Mouse (Mus musculus) cerebellum, adult 8-10 months (tissue): ENCODE results near the gene Lman2.

Experiments
- DNase-seq: peaks from one replicate; pipeline ENCODE4 v3.0.0; 2022

Gene Lman2

GRCm38 (mm10) chr13:55370234-55370633 lies 7.7 kb upstream of the Lman2 start:
- DNase-seq = no peak

GRCm38 (mm10) chr13:55369531-55370114 lies 7.0 kb upstream of the Lman2 start, which contains the start of gene Rgs14:
TSS of gene Rgs14 (plus strand) at chr13:55369732.
- DNase-seq = no peak

DNA sequence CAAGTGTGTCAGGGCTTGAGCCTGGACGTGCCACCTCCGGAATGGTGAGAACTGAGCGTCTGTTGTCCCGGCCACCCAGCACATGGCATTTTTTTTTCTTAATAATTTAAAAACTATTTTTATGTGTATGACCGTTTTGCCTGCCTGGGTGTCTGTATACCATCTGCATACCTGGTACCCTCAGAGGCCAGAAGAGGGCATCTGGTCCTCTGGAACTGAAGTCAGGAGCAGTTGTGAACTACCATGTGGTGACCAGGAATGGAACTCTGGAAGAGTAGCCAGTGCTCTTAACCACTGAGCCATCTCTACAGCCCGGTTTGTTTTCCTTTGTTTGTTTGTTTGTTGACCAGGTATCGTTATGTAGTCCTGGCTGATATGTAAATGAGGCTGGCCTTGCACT lies 5.8 kb upstream of the Lman2 start:
- no peak for DNase-seq

- no peak for DNase-seq
Observed at GRCm38 (mm10) chr13:55361974-55362452, 570 bp downstream of the Lman2 start.

- DNase-seq = no peak
Observed at GRCm38 (mm10) chr13:55361145-55361544, 1.4 kb downstream of the Lman2 start.

DNA sequence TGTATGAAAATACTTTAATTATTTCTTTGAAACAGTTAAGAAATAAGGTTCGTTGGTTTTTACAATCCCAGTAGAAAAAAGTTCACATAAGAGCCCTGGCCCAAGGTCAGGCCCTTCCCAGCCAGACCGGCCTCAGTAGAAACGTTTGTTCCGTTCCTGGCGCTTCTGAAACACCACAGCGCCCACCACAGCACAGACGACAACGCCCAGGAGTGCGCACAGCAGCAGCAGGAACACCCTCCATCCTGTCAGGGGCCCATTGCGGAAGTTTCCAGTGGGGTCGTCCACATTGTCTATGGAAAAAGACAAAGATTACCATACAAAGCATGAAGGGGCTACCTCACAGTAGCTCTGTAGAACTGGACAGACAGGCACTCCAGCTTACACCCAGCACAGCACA lies 15.8 kb downstream of the Lman2 start:
- DNase-seq = no peak

DNA sequence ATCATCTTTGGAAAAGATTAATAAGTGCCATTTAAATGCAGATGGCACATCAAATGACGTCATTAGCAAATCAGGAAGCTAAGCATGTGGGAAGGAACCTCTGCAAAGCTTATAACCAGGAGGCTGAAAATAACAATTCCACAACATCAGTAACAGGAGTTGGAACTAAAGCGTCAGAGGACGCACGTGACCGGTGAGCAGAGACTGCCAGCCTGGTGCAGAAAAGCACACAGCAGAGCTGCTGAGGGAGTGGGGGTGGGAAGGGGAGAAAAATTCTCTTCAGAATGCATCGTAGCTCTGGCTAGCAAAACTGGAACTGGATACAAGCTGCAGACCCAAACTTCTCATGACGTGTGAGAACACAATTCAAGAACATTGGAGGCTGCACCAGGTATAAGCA lies 18.3 kb downstream of the Lman2 start:
- DNase-seq = no peak

DNA sequence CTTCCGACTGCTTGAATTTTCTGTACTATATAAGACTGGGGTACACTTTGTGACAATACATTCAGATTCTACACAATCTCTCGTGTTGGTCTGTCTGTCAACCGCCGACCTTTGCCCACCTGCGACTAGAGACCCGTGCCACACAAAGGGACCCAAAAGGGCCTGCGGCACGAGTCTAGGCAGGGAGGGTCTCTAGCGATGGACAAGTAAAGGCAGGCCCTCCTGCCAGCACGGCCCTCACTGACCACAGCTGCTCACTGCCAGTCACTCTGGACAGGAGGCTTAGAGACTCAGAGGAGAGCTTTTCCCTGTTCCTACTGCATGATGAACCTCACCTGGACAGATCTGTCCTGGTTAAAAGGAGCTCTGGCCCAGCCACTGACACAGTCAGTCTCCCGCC lies 20.1 kb downstream of the Lman2 start:
- no peak for DNase-seq

DNA sequence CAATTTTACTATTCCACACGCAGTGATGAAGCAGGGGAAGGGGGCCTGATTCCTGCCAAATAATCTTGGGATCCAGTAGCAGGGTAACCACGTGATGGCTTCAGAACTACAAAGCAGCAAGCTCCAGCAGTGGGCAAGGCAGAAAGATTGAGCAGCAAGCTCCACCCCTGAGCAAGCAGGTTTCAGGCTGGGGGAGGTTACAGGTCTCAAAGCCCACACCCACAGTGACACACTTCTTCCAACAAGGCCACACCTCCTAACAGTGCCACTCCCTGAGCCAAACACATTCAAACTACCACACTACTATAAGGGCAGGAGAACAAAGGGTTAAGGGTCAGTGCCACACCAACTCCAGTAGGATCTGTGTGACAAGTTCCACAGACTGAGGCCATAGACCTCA lies 23.3 kb downstream of the Lman2 start:
- no peak for DNase-seq

GRCm38 (mm10) chr13:55338131-55339054 lies 24.2 kb downstream of the Lman2 start:
- DNase-seq = no peak

DNA sequence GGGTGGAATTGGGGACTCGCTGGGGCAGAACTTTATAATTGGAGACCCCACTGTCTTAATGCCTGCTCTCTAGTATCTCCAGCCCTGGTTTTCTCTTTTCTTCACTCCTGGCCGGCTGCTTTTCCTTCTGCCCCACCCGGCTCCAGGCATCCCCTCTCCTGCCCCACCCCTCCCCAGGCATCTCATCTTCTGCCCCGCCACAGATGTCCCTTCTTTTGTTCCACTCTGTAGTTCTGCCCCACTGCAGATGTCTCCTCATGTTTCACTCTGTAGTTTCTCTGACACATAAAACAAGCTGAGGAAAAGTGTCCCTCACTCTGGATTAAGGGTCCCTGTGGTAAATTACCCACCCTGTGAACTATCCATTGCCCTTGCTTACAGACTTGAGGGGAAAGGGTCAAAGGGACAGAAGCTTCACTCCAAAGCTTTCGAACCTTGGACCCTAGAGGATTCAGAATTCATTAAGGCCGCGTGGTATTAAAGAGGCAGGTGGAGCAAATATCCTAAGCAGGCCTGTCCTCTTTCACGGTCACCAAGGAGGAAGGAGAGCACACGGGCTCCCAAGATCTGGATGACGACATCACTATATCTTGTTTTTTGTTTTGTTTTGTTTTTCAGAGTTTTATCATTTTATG lies 25.1 kb downstream of the Lman2 start:
- no peak for DNase-seq

GRCm38 (mm10) chr13:55335701-55336100 lies 26.9 kb downstream of the Lman2 start:
- DNase-seq = no peak

- DNase-seq = no peak
Observed at GRCm38 (mm10) chr13:55332331-55332730, 30.3 kb downstream of the Lman2 start.

DNA sequence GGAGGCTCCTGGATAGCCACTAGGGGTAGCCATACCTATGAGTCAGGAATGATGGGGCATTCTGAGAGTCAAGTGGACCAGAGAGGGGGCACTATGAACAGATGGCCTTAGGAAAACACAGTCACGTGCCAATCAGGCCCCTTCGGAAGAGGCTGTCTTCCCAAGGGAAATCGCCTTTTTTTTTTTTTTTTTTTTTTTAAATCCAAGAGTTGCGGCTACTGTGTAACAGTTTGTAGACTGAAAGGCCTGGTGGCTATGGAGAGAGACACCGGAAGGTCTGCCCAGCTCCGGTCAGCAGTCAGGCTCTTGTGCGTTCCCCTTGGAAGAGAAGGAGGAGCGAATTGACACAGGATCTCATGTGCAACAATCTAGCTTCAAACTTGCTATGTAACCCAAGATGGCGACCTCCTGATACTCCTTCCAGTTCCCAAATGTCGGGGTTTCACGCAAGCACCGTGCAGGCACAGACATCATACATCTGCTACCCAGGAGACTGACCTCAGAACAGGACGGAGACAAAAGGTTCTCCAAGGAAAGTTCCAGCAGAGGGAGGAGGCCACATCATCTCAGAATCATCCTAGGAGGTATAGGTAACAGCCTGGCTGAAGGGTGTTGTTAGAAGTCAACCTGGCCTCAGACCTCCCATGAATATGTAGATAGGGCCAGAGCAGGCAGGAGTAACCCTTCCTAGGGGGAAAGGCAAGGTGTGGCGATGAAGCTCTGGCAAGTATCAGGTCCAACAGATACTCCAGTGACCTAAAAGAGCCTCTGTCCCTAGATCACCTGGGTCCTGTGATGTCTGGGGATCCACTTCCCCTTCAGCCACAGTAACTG lies 31.8 kb downstream of the Lman2 start:
- DNase-seq = no peak

GRCm38 (mm10) chr13:55329683-55330566 lies 32.7 kb downstream of the Lman2 start, which contains the start of gene Mxd3:
TSS of gene Mxd3 (minus strand) at chr13:55329823.
- DNase-seq = peak; percentile 65

- no peak for DNase-seq
Observed at GRCm38 (mm10) chr13:55329109-55329682, 33.4 kb downstream of the Lman2 start.

DNA sequence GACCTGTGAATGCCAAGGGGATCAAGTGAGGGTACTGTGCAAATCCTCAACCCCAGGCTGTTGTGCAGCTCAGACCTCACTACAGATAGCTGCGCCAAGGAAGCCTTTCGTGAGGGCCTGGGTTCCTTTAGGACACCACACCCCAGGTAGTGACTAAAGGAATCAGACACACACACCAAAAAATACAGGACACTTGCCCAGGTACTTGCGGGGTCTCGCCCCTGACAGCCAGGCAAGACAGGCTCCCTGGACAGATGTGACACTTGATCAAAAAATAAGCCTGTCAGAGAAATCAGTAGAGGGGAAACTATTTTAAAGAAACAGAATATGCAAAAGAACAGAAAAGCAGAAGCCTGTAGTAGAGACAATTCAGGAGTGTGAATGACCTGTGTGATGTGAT lies 33.9 kb downstream of the Lman2 start:
- no peak for DNase-seq

DNA sequence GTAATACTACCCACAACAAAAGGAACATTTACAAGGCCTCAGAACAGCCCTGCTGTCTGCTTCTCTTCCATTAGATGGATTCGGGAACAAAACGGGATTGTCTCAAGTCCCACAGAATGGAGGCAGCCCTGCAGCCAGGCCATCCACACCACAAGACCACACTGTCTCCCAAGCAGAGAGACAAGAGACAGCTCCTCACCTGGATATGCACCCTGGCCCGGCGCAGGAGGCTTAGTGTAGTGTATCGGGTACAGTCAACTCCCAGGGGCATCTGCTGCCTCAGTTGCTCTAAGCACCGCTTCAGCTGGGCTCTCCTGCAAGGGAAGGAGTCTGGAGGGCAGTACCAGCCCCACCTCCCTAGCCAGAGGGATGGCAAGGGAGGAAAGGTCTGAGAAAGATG lies 34.4 kb downstream of the Lman2 start:
- no peak for DNase-seq

GRCm38 (mm10) chr13:55327633-55328032 lies 35.0 kb downstream of the Lman2 start:
- peak; percentile 78 for DNase-seq

- no peak for DNase-seq
Observed at GRCm38 (mm10) chr13:55327169-55327568, 35.4 kb downstream of the Lman2 start.

DNA sequence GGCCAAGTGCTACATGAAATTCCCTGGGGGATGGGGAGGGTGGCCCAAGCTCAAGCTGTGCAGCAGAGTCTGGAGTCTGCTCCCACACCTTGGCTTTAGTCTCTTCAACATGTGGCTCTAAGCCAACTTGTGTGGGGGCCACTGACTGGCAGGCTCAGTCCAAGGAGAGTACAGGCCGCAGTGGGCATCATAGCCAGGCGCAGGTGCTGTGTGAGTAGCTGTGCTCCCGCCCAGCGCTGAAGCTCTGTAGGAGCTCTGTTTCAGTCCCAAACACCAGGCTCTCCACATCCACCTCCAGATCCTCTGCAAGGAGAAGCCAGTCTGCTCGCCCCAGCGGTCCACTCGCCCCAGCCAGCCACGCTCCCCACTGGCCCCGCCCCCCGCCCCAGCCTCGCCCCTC lies 37.0 kb downstream of the Lman2 start:
- no peak for DNase-seq
